Mouse (Mus musculus) right cerebral cortex, postnatal 10 days (tissue): ENCODE results near the gene Acot13.
A peak's percentile ranks its signal among the peaks of the same experiment; 100 is the strongest.

Experiments used
- DNase-seq, 2 experiments: peaks; one replicate each; pipeline ENCODE4 v3.0.0; 2021; ENCODE audit warnings: low spot score in 2 of 2

Acot13 gene

DNA sequence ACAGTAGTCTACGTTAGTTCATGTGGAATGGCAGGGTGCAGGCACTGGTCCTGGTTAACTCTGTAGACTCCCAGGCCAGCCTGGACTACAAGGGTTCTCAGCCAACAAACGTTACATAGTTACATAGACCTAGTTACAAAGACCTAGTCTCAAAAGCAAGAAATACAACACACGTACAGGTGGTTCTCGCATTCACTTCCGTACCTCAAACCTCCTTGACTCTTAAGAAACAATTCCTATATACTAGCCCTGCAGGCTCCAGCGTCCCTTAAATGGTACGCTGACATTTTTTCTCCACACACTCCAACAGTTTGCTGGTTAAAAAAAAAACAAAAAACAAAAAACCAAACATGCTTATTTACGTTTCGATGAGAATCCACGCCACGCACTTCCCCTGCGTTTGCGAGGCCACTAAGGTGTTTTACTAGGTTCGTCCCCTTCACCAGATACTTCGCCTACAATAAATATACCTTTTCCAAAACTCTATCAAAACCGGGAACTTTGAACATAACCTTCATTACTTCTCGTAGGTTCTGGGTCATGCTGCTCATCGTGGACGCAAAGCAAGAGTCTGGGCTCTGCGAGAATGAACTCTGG is 486 bp downstream of the Acot13 start:
- peak in 1 of 2 experiments; percentile 33 for DNase-seq

DNA sequence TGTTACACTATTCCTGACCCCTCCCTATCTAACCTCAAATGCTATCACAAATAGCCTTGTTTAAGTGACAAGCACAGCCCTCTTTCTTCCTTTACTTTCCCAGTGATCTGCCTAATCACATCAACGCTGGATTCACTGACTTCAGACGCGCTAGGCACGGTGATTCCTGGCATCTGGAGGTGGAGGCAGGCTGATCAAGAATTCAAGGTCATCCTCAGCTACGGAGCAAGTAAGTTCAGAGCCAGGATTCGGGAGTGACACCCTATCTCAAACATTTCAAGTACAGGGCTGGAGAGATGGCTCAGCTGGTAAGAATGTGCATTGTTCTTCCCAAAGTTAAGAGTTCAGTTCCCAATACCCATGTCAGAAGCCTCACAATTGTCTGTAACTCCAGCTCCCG is 5.2 kb downstream of the Acot13 start:
- DNase-seq: no peak

DNA sequence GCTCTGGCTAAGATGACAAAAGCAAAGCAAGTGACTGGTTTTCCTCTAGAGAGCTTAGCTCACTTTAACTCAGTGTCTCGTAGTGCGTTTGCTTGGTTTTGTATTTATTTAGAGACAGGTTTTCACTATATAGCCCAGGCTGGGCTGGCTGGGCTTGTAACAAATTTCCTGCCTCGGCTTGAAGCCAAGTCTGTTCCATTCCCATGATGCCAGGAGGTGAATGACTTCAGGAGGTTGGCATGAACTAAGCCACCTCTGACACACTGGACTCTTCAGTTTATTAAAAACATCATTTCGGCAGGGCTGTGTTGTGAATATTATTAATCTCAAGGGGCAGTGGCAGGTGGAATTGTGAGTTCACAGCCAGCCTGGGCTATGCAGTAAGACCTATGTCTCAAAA is 5.8 kb downstream of the Acot13 start:
- no peak for DNase-seq

DNA sequence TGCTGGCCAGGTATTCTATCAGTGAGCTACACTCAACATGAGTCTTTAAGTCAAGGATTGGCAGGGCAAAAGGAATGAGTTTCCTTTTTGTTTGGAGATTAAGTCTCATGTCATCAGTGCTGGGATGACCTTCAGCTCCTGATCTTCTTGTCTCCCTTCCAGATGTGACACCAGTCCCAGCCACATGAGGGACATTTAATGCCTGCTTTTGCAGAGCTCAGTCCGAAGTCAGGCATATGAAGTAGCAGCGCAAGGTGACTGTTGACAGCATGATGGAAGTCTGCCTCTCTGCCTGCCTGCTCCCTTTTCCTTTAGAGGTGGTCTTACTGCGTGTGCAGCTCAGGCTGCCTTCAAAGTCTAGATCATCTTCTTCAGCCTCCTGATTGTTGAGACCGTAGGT is 6.7 kb downstream of the Acot13 start:
- DNase-seq: no peak

DNA sequence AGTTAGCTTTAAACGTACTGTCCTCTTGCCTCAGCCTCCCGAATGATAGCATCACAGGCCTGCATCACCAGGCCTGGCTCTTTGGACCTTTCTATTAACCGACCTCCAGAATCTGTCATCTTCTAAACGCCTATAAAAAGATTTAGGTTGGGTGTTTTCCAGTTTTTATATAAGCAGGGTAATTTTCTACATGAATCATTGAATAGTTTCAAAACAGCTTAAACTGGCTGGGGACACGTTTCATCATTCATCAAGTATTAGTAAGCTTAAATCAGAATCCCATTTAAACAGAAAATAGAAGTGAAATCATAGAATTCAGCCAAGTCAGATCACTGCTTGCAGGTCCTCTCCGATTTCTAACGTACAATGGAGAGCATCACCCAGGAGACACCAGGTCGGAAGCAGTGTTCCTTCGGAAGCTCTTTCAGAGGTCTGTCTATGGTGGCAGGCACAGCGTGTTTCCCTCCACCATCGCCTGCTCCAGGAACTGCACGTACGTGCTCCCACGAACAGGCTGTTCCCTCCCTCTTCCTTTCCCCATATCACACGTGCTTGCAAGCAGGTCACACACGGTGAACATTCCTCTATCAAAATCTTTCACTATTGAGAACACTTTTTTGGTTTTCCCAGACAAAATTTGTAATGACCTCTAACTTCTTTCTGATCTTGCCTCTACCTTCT is 8.5 kb downstream of the Acot13 start:
- no peak for DNase-seq

DNA sequence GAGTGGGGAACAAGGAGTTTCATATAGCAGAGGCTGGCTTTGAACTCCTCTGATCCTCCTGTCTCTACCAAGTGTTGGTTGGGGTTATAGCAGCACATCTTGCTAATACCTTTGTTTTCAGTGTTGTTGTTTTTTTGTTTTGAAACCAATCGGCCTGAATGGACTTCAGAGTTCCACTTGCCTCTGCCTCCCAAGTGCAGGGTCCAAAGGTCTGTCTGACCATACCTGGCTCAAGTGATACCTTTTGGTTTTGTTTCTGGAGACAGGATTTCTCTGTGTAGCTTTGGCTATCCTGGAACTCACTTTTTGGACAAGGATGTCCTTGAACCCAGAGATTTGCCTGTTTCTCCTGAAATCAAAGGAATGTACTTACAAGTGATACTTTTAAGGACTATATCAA is 11.4 kb downstream of the Acot13 start:
- no peak for DNase-seq

DNA sequence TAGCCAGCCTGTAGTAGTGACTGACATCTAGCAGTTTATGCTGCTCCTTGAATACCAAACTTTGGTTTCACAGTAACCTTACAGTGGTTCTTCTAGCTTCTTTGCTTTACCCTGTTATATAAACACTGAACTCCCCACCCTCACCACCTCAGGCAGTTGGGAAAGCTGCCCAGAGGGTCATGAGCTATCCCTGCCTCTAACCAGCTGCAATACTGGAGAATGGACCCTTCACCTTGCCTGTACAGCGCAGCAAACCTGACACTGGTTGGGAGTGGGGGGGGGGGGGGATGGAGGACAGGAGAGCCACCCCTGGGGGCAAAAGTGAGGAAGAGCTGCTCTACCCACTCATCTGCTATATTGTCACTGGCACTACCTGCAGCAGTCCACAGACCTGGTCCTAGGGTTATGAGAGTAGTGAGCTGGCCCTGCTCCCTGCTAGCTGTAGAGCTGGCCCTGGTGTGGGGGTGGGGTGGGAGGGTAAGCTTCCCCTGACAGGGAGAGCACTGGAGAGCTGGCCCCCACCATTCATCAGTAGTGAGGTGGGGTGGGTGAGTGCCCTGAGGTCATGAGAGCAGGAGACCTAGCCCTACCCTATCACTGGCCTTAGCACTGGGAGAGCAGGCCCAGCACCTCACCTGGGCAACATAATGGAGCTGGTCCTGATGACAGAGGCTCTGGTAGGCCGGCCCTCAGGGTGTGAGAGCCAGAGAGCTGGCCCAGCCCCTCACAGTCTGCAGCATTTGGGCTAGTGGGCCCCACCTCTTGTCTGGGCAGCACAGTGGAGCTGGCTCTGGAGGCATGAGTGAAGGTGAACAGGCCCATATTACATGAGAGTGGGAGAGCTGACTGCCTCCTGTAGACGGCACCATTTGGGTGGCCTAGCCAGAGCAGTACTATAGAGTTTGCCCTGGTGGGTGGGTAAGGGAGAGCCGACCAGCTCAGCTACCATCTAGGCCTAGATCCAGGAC is 14.9 kb downstream of the Acot13 start:
- DNase-seq: no peak

DNA sequence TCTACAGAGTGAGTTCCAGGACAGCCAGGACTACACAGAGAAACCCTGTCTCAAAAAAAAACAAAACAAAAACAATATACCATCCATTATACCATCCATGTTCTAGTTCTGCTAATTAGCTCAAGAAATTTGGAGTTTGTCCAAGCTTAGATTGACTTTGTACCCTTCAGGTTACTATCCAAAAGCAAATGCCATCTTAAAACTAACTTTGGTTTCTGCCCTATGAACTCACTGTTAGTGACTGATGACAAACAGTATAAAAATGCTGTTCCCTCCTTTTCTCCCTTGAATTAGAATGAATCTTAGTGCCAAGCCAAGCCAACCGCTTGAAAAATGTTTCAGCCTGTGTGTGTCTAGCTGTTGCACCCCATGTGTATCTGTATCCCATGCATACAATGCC is 16.7 kb downstream of the Acot13 start:
- no peak for DNase-seq

DNA sequence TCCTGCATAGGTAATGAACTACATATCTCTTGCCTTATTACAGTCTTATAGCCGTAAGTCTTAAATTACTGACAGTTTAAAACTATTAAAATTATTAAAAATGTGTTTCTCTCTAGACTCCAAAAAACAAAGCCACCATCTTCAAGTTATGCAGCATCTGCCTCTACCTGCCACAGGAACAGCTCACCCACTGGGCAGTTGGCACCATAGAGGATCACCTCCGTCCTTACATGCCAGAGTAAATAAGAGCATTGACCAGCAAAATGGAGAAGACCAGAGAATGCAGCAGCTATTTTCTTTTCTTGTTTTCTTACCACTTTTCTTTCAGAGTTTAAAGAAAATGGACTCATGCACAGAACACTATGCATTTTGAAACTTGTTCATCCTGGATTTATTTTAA is 18.8 kb downstream of the Acot13 start:
- no peak for DNase-seq

DNA sequence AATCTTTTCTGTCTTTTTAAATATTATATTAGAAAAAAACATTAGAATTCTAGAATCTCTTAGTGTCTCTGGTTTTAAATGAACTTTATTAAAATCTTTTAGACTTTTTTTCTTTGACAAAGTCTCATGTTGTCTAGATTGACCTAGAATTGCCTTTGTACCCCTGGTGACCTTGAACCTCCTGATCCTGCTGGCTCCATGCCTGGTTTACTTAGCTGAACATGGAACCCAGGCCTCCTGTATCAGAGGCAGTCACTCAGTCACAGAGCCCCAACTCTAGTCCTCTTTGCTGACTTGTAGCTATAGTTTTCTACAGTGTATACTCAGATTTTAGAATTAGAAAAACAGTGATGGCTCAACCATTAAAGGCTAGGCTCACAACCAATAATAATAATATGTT is 25.3 kb downstream of the Acot13 start:
- DNase-seq: no peak

DNA sequence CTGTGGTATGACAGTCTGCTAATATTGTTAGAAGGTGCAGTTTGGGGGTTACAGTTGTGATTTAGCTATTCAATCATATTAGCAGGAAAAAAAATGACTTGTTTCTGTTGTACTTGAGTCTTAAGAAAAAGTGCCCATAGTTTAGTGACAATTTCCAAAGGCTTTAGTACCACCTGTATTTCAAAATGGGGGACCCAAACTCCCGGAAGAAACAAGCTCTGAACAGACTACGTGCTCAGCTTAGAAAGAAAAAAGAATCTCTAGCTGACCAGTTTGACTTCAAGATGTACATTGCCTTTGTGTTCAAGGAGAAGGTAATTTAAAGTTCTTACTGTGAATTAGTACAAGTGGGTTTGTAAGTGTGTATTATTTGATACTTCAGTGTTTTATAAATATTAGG is 28.1 kb downstream of the Acot13 start:
- DNase-seq: no peak

DNA sequence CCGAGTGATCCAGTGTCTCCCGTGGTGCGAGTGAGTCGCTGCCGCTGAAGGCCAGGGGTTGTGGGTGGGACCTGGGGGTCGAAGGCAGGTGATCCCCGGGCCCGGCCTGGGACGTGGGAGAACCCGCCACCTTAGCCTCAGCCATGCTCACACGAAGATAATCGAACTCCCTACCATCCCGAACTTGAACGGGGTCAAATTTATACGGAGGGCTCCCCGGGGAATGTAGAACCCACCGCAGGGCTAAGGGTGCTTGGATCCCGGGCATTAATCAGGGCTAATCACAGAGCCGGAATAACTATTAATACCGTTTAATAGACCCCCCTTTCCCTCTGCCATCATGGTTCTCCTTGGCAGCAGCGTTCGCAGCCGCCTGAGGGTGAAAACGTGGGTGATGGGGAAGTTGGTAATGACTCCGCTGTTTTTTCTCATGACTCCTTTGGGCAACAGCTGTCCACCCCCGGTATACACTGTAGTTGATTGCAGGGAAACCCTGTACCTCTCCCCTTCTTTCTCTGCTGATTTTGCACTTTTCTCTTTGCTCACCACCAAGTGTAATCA is 29.1 kb downstream of the Acot13 start:
- peak; percentile 43 to 51 for DNase-seq

DNA sequence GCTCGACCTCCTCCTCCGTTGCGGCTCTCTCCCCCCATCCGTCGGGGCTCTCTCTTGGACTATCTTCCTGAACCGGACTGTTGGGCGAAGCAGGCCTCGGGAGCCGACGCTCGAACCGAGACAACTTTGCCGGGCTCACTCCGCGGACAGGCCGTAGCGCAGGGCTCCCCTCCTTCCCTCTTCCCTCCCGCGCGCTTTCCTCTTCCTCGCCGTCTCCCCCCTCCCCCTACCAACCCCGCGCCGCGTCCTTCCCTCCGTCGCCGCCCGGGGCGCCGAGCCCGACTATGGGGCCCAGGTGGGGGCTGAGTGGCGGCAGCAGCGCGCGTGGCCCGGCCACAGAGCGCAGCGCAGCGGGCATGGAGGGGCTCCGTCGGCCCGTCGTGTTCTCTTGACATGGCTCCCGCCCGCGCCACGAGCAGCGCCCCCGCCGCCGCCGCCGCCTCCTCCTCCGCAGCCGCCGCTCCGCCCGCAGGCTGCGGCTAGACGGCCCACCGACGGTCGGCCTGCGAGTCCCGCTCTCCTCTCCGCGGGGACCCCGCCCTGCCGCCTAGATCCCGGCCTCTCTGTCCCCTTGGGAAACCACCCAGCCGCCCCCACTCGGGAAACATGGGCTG is 29.9 kb downstream of the Acot13 start, which contains the start of gene BC005537:
BC005537 (plus strand) TSS at position 350 of the 614 bp plus-strand sequence.
- DNase-seq: peak; percentile 51 to 59

DNA sequence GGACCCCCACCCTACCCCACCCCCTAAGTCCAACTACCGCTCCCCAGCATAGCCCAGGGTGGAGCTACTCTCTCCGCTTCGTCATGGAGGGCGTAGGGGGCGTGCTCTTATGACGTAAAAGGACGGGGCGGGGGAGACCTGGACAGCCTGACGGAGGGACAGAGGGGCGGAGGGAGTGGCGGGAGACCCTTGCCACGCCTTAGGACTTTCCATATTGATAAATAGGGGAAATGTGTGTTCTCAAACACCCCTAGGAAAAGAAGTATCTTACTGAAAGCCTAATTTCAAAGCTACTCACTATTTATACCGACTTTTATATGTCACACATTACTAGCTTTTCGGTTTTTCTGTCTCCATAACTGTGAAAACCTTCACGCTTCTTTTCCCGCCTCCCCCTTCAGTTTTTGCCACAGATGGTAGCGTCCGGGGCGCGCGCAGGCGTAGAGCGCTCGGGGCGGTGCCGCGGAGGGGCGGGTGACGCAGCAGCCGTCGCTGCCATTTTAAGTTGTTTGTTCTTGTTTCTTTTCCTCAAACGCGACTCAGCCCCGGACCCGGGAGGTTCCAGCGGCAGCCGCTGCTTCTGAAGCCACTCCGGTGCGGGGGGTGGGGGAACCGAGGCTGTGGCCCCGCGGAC is 30.5 kb downstream of the Acot13 start:
- peak; percentile 98 for DNase-seq

DNA sequence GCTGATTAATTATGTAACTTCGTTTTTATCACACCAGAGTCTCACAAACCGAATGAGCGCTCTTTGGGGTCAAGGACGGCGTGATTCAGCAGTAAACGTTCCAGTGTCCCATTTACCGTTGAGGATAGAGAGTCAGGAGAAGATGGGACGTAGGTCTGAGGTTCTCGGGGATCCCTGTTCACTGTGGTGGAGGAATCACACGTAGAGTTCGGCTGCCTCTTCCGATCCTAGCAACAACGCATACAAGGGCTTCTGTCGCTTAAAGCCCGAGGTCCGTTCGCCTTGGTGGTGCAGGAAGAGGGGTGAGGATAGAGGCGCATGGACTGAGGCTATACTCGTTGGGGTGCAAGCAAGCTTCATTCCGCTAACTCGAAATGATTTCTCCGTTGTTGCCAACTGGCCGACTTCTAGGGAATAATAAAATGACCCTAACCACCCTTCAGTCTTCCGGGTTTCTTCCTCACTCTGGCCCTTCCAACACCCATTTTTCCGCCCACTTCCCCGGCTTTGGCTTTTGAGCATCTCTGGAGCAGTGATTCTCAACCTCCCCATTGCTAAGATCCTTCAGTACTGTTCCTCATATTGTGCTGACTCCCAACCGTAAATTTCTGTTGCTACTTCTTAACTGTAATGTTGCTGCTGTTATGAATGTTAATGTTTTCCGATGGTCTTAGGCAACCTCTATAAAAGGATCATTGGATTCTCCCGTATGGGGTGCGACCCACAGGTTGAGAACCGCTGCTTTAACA is 31.2 kb downstream of the Acot13 start:
- peak; percentile 47 to 57 for DNase-seq

DNA sequence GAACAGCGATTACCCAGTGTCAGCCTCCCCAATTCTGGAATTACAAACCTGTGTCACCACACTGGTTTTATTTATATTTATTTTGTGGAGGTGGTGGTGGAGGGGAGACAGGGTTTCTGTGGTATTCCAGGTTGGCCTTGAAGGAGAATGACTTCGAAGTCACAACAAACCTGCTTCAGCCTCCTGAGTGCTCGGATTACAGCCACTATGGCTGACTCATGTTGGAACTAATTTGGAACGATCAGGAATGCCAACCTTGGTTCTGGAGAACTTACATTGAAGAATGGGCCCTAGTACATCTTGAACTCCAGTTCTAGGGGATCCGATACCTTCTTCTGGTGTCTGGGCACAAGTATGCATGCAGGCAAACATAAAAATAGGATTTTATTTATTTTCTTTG is 32.0 kb downstream of the Acot13 start:
- DNase-seq: no peak

DNA sequence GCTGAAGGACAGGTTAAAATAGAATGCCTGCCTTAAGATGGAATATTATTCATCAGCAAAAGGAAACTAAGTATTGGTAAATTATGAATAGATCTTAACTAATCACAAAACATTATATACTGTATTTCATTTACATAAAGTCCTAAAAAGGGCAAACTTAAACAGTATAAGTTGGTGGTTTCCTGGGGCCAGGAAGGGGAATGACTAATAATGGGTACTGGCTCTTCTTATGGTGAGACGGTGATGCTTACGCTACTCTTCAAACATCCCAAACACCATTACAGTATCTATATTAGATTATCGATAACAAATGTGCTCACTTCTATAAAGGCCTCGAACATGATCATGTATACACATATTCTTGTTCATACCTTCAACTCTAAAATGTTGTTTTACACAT is 32.7 kb downstream of the Acot13 start:
- no peak for DNase-seq

DNA sequence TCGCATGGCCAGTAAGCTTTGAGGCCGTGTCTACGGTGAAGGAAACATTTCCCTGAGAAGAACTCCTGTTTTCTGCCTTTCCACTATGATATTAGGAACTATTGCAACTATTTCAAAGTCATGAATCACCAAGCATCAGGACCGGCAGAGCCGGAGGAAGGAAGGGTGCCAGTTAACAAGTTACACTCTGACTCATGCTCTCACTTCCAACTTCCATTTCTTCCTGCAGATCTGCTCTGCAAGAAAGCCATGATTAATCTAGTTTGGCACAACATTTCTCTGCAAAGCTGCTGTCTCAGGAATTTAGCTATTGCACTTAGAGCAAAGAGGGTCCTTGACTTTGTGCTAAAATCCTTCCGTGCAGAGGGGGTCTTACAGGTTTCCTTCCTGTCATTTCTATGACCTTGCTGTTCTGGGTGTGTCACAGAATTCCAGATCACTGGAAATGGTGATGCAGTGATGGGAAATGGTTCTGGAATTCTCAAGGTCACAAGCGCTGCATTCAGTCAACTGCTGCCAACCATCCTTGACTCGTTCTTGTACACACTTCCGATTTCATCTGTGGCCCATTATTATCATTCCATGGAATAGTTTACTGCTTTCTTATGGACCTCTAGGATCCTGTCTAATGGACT is 38.8 kb downstream of the Acot13 start:
- DNase-seq: no peak

DNA sequence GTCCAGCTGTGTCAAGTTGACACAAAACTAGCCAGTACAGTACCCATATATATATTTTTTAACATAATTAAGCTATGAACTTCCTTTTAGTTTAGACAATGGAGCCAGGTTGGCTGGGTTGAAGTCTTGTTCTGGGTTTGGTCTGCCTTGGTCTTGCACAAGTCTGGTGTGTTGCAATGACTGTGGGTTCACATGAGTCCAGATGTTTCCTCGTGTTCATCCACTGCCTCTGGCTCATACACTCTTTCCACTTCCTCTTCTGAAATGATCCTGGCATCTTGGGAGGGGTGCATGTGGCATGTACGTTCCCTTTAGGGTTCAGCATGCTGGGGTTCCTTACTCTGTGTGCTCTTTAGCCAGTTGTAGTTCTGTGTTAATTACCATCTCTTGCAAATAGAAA is 40.0 kb downstream of the Acot13 start:
- no peak for DNase-seq

DNA sequence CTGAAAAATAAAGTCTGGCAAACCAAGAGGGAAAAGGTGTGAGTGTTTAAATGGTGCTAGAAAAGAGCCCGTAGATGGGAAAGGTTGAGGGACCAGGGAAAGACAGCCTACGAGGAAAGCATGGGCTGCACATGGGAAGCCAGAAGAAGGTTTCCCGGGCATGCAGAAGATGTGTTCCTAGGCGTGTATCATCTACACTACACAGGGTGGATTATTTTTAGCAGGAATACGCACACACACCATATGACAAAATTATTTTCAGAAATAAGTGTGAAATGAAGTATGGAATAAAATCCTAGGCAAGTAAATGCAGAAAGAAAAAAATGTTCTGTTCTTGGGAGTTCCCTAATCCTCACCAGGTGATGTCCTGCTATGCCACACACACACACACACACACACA is 43.9 kb downstream of the Acot13 start:
- DNase-seq: peak in 1 of 2 experiments; percentile 20
